Mouse (Mus musculus) cerebellum, adult 11 months (tissue): Measurements from ENCODE around the gene Ptprb.

Experiments used
- DNase-seq: peaks from one replicate; pipeline ENCODE4 v3.0.0; 2022

Ptprb gene

DNA sequence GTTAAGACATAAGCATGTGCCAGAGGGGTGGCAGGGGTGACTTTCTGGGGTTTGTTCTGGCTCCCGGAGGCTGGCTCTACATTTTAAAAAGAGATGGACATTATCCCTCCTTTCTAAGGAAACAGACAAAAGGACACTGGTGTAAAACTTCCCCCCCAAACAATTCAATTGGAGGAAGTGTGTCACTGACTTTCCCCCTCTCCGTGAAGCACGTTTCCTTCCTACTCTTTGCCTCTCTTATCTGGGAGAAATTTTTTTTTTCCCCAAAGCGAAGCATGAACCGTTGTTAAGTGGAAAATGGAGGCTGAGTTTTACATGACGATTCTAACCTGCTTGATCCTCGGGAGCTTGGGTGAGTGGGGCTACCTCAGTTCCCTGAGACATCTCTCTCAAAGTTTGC, at the start of gene Ptprb:
TSS of gene Ptprb (plus strand) at position 244 of the 400 bp plus-strand sequence.
- no peak for DNase-seq

DNA sequence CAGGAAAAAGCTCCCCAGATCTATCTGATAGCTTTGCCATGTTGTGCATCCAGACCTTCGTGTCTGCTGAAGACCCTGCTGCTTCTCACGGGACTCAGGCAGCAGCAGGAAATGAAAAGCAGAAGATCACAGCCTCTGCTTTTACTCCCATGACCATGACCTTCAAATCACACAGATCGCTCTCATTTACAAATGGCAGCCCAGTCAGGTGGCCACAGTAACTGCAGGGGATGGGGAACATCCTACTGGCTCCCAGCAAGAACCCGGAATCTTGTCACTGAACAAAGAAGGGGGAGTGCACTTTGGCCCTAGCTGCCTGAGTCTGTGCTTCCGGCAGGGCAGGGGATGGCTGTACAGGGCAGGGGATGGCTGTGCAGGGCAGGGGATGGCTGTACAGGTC, 40.0 kb upstream of the Ptprb start:
- no peak for DNase-seq

DNA sequence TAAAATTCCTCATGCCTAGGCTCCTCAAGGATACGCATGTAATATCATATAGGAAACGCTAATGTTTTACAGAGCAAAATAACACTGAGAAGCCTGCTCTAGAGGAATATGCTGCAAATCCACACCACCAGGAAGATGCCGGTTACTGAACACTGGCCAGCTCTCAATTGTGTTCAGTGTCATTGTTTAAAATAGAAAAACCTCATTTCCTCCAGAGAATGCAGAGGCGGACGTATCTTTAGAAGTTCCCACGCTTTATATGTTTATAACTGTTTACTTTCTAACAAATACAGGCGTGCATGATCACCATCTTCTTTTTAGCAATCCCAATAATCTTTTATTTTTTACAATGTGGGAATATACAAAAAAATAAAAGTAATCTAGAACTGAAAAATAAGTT, 33.1 kb upstream of the Ptprb start:
- DNase-seq, result no peak

DNA sequence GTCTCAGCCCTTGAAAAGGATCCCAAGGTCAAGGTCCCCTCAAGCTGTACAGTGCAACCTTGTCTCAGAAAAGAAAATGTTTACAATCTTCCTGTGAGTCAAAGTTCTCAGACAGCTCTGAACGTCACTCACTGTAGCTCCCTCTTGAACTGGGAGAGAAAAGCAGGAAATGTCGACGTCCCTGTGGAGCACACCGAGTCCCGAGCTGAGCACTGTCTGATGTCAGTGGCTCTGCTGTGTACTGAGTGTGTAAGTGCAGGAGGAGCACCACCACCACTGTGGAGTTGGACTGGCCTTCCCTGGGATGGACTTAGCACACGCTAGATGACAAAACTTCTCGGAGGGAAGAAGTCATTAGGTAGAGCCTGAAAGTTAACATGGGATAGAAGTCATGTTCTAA, 31.9 kb upstream of the Ptprb start:
- no peak for DNase-seq

DNA sequence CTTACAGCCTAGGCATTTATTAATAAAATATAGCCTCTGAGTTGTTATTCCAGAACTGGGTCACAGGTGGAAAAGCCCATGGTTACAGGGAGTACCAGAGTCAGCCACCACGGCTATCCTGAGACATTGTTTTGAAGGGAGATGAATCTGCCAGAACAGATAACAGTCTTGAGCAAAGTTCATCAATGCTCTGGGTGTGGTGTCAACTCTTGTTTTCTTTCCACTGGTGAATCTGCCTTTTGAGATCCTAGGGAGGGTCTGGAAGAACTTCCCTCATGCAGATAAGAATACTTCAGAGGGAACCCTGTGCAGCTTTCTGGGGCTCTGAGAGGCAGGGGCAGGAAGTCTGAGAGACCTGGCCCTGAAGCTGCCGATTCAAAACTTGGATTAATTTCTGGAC, 29.7 kb upstream of the Ptprb start:
- no peak for DNase-seq

DNA sequence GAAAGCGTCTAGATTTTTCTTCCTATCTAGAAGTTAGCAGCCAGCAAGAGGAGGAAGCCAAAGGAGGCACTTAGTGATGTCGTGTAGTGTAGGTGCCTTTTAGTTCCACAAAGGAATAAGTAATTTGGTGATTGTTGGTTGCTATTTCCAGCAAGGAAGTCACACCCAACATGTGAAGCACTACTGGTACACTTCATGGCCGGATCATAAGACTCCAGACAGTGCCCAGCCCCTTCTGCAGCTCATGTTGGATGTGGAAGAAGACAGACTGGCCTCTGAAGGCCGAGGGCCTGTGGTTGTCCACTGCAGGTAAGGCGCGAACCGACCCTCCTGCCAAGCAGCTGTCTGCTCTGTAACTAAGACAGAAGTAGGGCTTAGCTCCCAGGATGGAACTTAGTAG, 22.7 kb upstream of the Ptprb start:
- no peak for DNase-seq

DNA sequence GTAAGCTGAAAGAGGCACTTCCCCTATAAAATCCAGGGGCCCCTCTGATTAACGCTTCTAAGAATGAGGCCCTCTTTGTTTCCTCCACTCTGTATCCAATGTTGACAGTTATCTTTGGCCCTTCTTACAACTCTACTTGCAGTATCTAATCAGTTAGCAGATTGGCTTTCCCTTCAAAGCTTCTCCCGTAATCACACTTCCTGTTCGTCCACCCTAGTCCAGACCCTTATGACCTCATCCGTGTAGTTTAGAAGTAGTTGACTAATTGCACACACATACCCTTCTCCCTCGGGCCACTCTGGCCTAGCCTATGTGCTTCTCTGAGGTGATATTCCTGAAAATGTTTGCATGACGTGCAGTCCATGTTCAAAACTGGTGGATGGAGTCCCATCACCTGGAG, 21.4 kb upstream of the Ptprb start:
- DNase-seq, result no peak

DNA sequence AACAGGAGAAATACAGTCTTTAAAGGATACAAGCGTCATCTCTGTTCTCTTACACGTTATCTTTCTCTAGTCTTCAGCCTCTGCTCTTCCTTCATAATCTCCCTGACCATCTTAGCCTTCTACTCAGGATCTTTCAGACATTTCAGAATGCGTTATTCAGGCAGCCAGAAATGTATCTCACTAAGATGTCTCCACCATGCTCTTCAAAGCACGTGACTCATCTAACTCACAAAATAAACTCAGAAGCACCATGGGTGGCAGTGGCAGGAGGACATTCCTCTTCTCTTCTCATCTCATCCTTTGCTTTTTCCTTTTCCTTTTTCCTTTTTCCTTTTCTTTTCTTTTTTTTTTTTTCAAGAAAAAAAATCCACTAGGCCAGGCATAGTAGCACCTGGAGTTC, 16.0 kb upstream of the Ptprb start:
- DNase-seq, result no peak

DNA sequence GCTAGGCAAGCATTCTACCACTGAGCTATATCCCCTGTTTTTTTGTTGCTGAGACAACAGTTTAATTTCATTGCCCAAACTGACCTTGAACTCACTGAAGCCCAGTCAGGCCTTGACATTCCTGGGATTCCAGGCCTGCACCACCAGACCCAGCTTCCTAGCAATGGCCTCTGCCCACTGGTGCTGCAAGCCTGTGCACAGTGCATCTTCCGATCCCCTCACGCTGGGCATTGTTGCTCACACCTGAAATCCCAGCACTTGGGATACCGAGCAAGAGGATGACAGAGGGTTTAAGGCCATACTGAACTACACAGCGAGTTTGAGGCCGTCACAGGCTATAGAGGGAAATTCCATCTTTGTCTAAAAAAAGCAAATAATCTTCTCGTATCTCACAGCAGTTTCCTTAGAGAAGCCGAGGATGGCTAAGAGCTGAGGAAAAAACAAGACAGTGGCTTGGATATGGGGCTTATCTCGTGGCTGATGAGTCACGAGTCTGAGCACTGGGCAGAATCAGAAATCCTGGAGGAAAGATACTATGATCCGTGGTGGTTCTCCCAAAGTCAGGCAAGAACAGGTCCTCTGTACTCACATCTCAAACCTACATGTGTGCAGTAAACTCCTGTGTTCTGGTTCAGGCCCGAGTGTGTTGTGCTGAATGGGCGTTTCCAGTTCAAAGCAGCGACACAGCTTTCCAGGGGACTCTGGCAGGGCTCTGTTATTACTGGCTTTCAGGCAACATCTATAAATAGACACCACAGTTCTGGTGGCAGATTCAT, 14.5 kb upstream of the Ptprb start:
- DNase-seq, result no peak

DNA sequence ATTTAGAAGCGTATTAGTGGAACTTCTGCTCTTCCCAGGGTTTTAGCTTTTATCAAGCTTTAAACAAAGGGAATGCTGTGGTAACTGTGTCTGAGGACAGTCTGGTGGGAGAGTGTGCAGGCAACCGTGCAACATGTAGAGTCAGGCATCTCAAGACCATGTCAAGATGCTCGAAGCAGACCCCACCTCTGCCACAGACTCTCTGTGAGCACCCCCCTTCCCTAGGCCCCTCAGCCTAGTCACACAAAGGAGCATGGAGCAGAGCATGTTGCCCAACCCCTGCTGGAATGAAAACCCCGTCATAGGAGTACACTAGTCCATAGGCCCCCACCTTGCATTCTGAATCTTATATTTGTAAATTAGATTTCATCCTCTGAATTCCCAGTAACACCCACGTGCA, 13.8 kb upstream of the Ptprb start:
- no peak for DNase-seq

DNA sequence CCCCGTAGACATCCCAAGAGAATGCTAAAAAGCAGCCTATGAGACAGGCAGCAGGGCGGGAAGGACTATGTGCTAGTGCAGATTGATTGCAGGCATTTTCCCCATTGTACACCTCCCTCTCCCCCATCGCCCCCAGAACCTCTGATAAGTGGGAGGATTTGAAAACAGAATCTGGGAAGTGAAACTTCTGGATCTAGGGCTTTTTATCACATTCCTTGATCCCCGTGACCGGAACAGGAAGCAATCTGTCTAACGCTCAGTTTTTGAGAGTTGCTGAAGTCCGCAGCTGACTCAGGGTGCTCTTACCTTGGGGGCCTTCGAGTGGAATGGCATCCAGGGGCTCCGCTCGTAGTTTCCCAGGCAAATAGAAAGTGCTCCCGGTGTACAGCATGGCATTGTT, 10.8 kb upstream of the Ptprb start:
- no peak for DNase-seq

DNA sequence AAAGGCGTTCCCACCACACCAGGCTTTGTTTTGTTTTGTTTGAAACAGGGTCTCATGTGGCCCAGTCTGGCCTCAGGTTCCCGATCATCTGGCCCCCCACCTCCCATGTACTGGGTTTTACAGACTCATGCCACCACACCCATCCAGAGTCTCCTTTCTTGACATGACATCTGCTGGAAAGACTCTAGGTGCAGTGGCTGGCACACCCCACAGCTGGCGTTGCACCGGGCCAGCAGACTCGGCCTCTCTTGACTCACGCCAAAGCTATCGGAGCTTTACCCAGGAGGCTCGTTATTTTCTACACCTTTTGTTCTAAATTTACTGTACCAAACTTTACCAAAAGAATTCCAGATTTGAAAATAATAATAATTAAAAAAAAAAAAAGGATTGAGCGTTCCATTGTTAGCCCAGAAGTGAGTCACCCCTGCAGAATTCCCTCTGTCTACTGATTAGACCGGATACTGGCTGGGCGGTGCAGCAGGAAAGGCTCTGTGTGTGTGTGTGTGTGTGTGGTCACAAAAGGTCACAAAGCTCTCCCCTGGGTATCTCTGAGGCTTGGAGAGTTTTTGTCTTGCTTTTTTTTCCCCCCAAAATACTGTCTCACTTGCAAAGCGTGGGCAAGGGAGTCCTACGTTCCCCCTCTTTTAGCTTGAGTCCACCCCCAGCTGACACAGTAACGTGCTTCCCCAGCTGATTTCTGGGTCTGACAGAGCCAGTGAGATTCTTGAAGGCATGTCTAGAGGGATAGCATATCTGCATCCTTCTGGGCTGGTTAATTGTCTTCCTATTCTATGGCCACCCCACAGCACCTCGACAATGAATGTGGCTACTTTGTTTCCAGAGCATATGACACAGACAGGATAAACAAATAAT, 8.5 kb upstream of the Ptprb start:
- DNase-seq, result no peak

DNA sequence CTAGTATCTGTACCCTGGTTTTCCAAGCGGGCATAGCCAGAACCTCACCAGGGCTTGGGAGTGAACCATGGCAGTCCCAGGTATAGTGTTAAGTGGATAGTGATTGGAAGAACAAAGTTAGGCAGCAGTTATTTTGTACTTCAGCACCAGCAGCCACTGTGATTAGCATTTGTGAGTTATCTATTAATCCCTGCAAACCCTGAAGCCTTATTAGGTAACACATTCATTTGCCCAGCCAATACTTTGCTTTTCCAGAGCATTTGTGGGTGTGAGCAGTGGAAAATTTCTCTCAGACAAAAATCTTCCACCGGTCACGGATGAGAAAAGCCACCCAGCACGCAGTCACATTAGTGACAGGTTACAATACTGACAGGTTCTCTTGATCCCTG, 7.9 kb upstream of the Ptprb start:
- DNase-seq, result no peak

DNA sequence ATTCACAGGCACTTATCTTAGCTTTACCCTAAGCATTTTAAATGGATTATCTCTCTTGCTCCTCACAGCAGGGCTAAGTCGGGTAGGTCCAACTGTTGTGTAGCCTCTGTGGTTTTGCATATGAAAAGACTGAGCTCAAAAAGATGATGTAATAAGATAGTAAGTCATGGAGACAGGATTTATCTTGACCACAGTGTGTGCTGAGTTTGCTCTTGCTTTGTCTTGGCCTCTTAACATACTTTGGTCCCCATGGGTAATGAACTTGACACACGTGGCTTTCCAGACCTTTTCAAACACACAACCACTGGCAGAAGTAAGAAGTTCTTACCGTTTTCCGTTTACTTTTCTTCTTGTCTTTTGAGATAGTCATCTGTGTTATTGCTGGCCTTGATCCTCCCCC, 7.0 kb upstream of the Ptprb start:
- DNase-seq, result no peak

DNA sequence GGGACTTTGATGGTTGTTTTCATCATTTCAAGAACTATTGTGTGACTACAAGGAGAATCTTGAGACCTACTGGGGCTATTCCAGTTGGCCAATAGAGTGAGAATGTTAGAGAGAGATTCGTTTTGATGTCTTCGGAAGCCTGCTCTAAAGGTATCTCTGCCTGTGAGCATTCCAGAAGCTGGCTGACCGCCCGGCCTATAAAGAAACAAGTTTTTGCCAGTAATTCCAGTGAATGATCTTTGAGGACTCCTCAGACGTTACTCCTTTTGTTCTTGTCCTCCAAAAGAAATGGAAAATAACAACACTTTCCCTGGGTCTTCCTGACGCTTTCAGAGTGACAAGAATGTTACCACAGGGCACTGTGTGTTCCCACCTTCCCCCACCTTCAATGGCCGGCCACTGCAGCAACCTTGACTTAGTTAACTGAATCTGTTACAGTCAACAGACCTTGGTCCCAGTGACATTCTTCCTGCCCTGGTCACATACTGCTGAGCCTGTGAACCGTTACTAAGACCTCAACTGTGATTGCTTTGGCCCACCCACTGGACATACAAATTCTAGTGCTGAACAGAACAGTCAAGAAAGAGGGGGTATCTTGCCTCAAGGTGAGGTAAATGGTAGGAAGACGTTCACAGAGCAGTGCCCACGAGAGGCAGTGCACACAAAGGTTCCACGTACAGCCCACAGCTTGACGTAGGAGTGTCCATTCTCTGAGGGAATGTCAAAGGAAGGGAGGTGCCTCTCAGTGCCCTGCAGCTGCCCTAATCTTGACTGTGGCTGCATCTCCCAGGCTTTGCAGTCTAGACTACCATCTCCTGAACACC, 4.5 kb upstream of the Ptprb start:
- DNase-seq, result no peak

DNA sequence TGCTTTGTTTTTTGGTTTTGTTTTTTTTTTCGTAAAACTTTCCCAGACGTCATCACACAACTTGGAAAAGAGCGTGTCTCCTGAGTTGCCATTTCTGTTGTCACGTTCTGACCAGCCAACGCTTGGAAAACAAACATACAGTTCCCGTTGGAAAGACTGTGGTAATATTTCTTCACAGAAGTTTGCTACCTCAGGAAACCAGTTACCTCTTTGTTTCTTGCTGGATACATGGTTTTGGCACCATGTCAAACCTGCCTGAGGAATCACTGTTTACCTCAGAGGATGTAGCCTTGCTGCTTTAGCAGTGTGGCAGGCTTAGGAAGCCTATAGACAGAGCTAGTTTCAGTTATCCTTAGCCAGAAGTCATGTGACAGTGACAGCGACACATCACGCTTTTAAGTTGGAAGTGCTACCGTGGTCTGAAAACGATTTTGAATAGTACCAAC, 3.8 kb upstream of the Ptprb start:
- no peak for DNase-seq

DNA sequence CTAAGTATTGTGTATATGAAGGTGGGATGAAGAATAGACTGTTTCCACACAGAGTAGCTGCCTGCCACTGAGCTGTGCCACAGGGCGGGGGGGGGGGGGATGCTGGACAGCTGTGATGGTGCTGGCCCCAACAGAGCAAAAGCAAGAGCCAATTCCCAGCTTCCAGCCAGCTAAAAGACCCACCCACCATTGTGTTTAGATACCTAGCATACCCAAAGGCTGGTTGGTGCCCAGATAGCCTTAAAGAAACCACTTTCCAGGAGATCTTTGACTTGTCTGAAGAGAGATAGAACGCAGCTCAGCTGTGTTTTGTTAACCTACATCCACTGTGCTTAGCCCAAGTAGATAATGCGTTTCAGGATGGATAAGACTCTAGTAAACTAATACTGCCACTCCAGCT, 3.2 kb upstream of the Ptprb start:
- DNase-seq, result no peak

DNA sequence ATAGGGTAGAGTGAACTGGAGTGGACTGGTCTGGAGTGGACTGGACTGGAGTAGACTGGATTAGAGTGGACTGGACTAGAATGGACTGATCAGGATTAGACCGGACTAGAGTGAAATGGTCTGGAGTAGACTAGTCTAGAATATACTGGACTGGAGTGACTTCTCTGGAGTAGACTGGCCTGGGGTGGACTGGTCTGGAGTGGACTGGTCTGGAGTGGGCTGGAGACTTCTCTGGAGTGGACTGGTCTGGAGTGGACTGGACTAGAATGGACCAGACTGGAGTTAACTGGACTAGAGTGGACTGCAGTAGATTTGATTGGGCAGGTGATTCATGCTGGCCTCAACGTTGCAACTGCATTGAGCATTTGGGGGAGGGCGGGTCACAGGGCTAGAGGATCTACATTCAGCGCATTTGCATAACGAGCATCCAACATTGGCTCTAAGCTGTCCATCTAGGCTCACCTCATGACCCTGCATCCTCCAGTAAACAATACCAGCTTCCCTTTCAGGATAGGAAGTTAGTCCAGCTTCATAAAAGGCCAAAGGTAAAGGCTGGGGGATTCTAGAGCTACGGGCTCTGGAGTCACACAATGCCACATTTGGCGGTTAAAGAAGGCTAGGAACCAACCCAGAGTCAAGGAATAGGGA, 11.5 kb downstream of the Ptprb start:
- no peak for DNase-seq

DNA sequence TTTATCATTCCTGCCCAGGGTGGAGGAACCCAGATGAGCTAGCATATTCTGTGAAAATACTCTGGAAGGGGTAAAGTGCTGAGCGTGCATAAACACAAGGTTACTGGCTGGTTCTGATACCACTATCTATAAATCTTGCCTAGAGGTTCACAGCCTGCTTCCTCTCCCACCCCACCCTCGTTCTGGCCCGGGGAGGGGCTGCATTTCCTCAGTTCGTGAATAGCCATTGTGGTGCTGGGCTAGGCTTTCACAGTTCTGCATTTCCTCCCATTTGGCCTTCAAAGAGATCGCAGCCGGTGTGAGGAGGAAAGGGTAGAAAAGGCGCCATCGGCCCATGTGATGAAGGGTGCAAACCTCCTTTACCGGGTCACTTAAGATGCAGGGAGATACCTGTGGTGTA, 12.8 kb downstream of the Ptprb start:
- no peak for DNase-seq

DNA sequence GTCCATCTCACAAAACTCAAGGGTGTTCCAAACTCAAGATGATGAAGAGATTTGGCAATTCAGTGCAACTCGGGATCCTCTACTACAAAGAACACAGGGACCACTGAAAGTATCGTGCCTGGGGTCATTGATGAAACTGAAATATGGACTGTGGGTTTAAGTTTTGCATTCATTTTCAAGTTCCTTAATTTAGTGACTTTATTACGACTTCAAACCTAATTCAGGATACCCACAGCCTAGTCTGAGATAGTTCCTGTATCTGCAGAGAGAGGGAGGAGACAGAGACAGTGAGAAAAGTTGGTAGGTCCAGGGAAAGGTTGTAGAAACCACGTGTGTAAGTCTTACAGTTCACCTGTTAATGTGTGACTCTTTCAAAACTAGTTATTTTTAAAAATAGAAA, 15.2 kb downstream of the Ptprb start:
- DNase-seq, result no peak

DNA sequence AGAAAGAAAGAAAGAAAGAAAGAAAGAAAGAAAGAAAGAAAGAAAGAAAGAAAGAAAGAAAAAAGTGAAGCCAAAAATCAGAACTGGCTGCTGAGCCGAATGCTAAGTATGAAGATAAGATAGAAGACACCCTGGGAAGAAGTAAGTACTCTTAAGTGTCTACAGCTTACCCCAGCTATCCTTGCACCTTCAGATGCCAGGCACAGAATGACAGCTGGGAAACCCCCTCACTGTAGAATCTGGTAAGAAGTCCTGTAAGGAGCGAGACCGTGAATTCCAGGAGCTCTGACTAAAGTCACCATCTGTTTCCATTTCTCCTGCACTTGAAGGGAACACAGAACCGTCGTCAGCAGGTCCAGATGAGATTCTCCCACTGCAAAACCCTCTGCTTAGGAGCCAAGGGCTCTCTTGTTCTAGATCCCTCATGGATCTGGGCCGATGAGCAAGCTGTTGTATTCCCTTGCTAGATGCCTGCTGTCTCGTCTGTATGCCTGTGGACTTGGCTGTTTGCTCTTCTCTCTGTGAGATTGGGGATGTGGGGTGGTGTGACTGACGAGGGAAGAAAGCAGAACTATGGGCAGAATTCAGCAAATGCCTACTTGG, 15.9 kb downstream of the Ptprb start:
- DNase-seq, result no peak

DNA sequence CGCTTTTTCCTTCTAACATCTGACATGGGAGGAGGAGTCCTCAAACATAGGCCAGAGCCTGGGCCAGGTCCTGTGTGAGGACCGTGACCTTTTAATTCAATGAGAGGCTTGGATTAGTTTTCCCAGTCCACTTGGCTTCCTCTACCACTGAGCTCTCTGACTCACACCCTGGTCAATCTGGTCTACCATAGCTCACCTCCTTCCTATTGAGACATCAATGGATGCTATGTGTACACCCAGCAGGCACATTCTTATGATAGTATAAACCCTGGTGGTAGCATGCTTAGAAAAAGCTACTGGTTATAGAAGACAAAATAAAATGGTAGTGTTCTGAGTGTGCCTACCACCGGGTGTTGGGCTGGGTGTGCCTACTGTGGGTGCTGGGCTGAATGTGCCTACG, 21.1 kb downstream of the Ptprb start:
- no peak for DNase-seq

DNA sequence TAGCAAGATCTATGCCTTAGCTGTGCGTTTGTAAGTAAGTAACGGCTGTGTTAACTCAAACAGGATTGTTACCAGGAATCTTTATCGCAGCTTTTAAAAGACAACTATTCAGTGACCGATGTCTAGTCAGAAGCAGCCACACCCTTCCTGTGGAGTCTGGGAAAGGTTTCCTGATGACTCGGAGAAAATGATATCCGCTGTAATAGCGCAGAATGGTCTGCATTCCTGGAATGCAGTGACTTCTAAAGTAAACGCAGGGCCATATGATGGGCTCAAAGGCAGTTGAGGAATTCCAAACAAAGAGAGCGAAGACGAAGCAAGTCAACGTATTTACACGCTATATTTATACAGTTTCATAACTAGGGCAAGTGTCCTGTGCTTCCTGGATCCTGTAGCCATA, 22.5 kb downstream of the Ptprb start:
- DNase-seq, result no peak
